Mouse (Mus musculus) colon, adult 2 months (tissue): ENCODE results near the gene Tmem208. TPM values are rescaled to one million over a fixed set of nuclear protein-coding genes. Genes with fewer than 3 reads are reported as not detected.

Experiments
- polyA plus RNA-seq: library from polyadenylated mRNA; depleted of rRNA; stranded (reverse); fragments of >200 nt; gene quantifications from 2 replicates; pipeline ENCODE4 v1.2.3, GENCODE M21; 2012; rRNA removed

Gene Tmem208
- polyA plus RNA-seq = 89.6 and 121 TPM in 2 replicates

GRCm38 (mm10) chr8:105326141-105326672 lies at the start of gene Tmem208, which contains the start of gene Lrrc29:
TSS of gene Tmem208 (plus strand) at chr8:105326354.
TSS of gene Lrrc29 (minus strand) at chr8:105326278.

GRCm38 (mm10) chr8:105289805-105290460 lies 36.2 kb upstream of the Tmem208 start, which contains the start of gene 4931428F04Rik:
TSS of gene 4931428F04Rik (minus strand) at chr8:105289864.

GRCm38 (mm10) chr8:105295895-105296573 lies 30.1 kb upstream of the Tmem208 start, which contains the start of gene Exoc3l:
TSS of gene Exoc3l (minus strand) at chr8:105296101.

GRCm38 (mm10) chr8:105297511-105298192 lies 28.5 kb upstream of the Tmem208 start, which contains the start of gene E2f4:
TSS of gene E2f4 (plus strand) at chr8:105297663.

GRCm38 (mm10) chr8:105305211-105306145 lies 20.7 kb upstream of the Tmem208 start, which contains the start of gene Elmo3:
TSS of gene Elmo3 (plus strand) at chr8:105305601.

GRCm38 (mm10) chr8:105347428-105348221 lies 21.5 kb downstream of the Tmem208 start, which contains the start of gene Fhod1:
TSS of gene Fhod1 (minus strand) at chr8:105347953.

GRCm38 (mm10) chr8:105348450-105349095 lies 22.4 kb downstream of the Tmem208 start, which contains the start of gene Slc9a5:
TSS of gene Slc9a5 (plus strand) at chr8:105348843.

GRCm38 (mm10) chr8:105373032-105373431 lies 46.9 kb downstream of the Tmem208 start, which contains the start of gene Plekhg4:
TSS of gene Plekhg4 (plus strand) at chr8:105373274.

Other genes with a start within 250 kb of the Tmem208 start
- gene Ces3b, start 242.6 kb upstream of the Tmem208 start, polyA plus RNA-seq = 0.07 TPM in 1 of 2 replicates, not detected in the other
- gene Ces4a, start 194.6 kb upstream of the Tmem208 start, polyA plus RNA-seq = not detected in 2 replicates
- 6.9 and 10.0 TPM in 2 replicates for gene Cbfb, start 155.7 kb upstream of the Tmem208 start, polyA plus RNA-seq
- gene D230025D16Rik, start 101.2 kb upstream of the Tmem208 start, polyA plus RNA-seq = 14.8 and 16.9 TPM in 2 replicates
- 35.2 and 44.8 TPM in 2 replicates for gene B3gnt9, start 71.2 kb upstream of the Tmem208 start, polyA plus RNA-seq
- 129 and 138 TPM in 2 replicates for gene Tradd, start 61.7 kb upstream of the Tmem208 start, polyA plus RNA-seq
- 32.7 and 38.4 TPM in 2 replicates for gene Fbxl8, start 61.7 kb upstream of the Tmem208 start, polyA plus RNA-seq
- 2.5 and 2.8 TPM in 2 replicates for gene Hsf4, start 56.6 kb upstream of the Tmem208 start, polyA plus RNA-seq
- gene Nol3, start 50.2 kb upstream of the Tmem208 start, polyA plus RNA-seq = 3.5 and 4.6 TPM in 2 replicates
- 4.0 TPM in 2 replicates for gene 4931428F04Rik, start 36.5 kb upstream of the Tmem208 start, polyA plus RNA-seq
- 2.5 and 4.1 TPM in 2 replicates for gene Exoc3l, start 30.3 kb upstream of the Tmem208 start, polyA plus RNA-seq
- 125 and 134 TPM in 2 replicates for gene E2f4, start 28.7 kb upstream of the Tmem208 start, polyA plus RNA-seq
- gene Elmo3, start 20.8 kb upstream of the Tmem208 start, polyA plus RNA-seq = 87.8 and 103 TPM in 2 replicates
- gene Lrrc29, start 76 bp upstream of the Tmem208 start, polyA plus RNA-seq = 7.6 and 9.6 TPM in 2 replicates
- 40.7 and 41.1 TPM in 2 replicates for gene Fhod1, start 21.6 kb downstream of the Tmem208 start, polyA plus RNA-seq
- gene Slc9a5, start 22.5 kb downstream of the Tmem208 start, polyA plus RNA-seq = 9.1 and 11.1 TPM in 2 replicates
- 0.37 and 0.56 TPM in 2 replicates for gene Plekhg4, start 46.9 kb downstream of the Tmem208 start, polyA plus RNA-seq
- 0.05 TPM in 1 of 2 replicates, not detected in the other for gene Kctd19, start 87.1 kb downstream of the Tmem208 start, polyA plus RNA-seq
- gene Lrrc36, start 87.2 kb downstream of the Tmem208 start, polyA plus RNA-seq = 0.16 and 0.56 TPM in 2 replicates
- gene Tppp3, start 145.2 kb downstream of the Tmem208 start, polyA plus RNA-seq = 319 and 403 TPM in 2 replicates
- 52.7 and 54.0 TPM in 2 replicates for gene Zdhhc1, start 170.5 kb downstream of the Tmem208 start, polyA plus RNA-seq
- gene Hsd11b2, start 192.4 kb downstream of the Tmem208 start, polyA plus RNA-seq = 624 and 727 TPM in 2 replicates
- 104 and 120 TPM in 2 replicates for gene Atp6v0d1, start 239.7 kb downstream of the Tmem208 start, polyA plus RNA-seq